Mouse (Mus musculus) spleen, postnatal 4 days (tissue): ENCODE measurements around the gene H2-M9.

Source experiments
- DNase-seq, 2 experiments: peaks; one replicate each; pipeline ENCODE4 v3.0.0; 2022; ENCODE audit warnings: low spot score in 2 of 2

Gene H2-M9

DNA sequence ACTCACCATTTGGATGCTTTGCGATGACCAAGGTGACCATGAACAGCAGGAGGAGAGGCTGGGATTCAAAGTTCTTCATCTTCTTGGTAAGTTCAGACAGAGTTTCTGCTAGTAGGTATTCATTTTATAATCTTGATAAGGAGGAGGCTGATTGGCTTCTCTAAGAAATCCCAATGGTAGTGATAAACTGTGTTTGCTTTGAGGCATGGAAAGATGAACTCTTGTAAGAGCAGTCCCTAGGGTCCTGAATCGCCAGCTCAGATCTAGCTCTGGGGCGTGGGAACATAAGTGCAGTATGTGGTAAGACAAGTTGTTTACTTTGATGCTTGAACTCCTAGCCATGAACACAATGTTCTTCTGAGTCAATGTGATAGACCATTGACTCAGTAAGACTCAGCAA is at the start of gene H2-M9:
Gene H2-M9 (minus strand): TSS at position 101 of the 400 bp plus-strand sequence.
- no peak for DNase-seq

DNA sequence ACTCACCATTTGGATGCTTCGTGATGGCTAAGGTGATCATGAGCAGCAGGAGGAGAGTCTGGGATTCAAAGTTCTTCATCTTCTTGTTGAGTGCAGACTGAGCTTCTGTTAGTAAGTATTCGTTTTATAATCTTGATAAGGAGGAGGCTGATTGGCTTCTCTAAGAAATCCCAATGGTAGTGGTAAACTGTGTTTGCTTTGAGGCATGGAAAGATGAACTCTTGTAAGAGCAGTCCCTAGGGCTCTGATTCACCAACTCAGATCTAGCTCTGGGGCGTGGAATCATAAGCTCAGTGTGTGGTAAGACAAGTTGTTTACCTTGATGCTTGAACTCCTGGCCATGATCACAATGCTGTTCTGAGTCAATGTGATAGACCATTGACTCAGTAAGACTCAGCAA is 29.7 kb upstream of the H2-M9 start, which contains the start of gene H2-M1:
Gene H2-M1 (minus strand): TSS at position 101 of the 400 bp plus-strand sequence.
- no peak for DNase-seq
